In the genomic region with DNA sequence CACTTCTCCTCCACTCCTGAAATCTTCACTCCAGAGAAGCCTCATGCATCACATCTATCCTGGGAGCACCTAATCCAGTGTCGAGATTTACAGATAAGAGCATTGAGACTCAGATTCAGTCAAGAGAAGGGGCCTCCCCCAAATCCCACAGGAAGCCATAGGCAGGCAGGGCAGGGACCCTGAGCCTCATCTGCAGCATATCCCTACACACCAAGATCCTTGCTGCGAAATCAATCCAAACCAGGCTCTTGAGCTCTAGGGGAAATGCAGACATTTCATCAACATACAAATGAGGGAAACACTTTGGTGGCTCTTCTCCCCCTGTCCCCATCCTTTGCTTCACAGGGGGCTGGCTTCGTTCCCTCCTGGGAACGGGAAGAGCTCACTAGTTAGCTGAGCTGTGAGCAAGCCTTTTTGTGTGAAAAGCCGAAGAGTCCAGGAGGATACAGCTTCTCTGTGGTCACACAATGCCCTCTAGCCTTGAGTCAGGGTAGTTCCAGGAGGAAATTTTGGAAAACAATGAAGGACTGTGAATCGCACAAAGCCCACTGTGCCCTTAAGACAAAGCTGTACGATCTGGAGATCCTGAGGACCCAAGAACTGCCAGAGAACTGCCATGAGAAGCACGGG, we compare ENCODE assay signal across 9 mouse cellular contexts.
DNase-seq lines count a peak whose midpoint lies in the region; ATAC-seq and TF ChIP-seq lines count a peak whose summit lies in the region.
"Had no signal": no experiment of that assay in that cellular context is flagged by ENCODE, and none has a peak within 500 bp of the region (broad histone marks: within the 10 kb centered on the region; RNA-seq: fewer than 3 reads in every experiment).

No protein-coding gene starts in this region.

- 31% methylated on average over 8 of the region's 8 CpGs for WGBS in limb, embryonic 12.5 days
- WGBS in limb, embryonic 10.5 days = 41% methylated on average over 8 of the region's 8 CpGs
- WGBS in heart, postnatal 0 days = 21% methylated on average over 8 of the region's 8 CpGs
- 25% methylated on average over 8 of the region's 8 CpGs for WGBS in neural tube, embryonic 11.5 days

- H3K4me2 ChIP-seq in limb, embryonic 12.5 days = peak overlapping the region; percentile 23; the same call in 1 of the 2 replicates
- H3K4me2 ChIP-seq in heart, postnatal 0 days (ENCODE audit: low read depth, low read length) = no peak overlapping the region
- H3K4me2 ChIP-seq in neural tube, embryonic 11.5 days (ENCODE audit: low read depth) = no peak overlapping the region

- H3K9ac ChIP-seq in limb, embryonic 12.5 days (replicated peaks) = no peak overlapping the region
- no peak overlapping the region for H3K9ac ChIP-seq in heart, postnatal 0 days (replicated peaks; ENCODE audit: low read depth, low read length)
- no peak overlapping the region for H3K9ac ChIP-seq in neural tube, embryonic 11.5 days (ENCODE audit: low read length)

- H3K27me3 ChIP-seq in limb, embryonic 12.5 days = 0 out of 2 replicates have a peak, but pooled peaks cover 4% of the 10 kb centered on the region
- H3K27me3 ChIP-seq in limb, embryonic 10.5 days (ENCODE audit: low read depth, poor library complexity, severe bottlenecking) = peaks cover 6% of the 10 kb centered on the region; the same call in 1 of the 2 replicates
- no peaks in the 10 kb centered on the region for H3K27me3 ChIP-seq in heart, postnatal 0 days (ENCODE audit: control insufficient read depth, insufficient read depth, low read length)
- no peaks in the 10 kb centered on the region for H3K27me3 ChIP-seq in neural tube, embryonic 11.5 days (ENCODE audit: control insufficient read depth, insufficient read depth, low read length)

- no peak overlapping the region for H3K4me3 ChIP-seq in limb, embryonic 12.5 days (replicated peaks)
- no peak overlapping the region for H3K4me3 ChIP-seq in limb, embryonic 10.5 days
- H3K4me3 ChIP-seq in heart, postnatal 0 days (ENCODE audit: low read depth, low read length) = no peak overlapping the region
- no peak overlapping the region for H3K4me3 ChIP-seq in neural tube, embryonic 11.5 days (ENCODE audit: low read depth, low read length)

- H3K27ac ChIP-seq in limb, embryonic 12.5 days = no peak overlapping the region
- H3K27ac ChIP-seq in limb, embryonic 10.5 days = no peak overlapping the region; the same call in 1 of the 2 replicates
- H3K27ac ChIP-seq in heart, postnatal 0 days (ENCODE audit: low read depth) = no peak overlapping the region
- H3K27ac ChIP-seq in neural tube, embryonic 11.5 days (ENCODE audit: low read depth, low read length) = no peak overlapping the region

- TF ChIP-seq CTCF in heart, postnatal 0 days (IDR thresholded peaks at IDR 0.05; ENCODE audit: low read depth) = peak; percentile 70

- peaks cover 4% of the 10 kb centered on the region; the same call in 1 of the 2 replicates for H3K4me1 ChIP-seq in limb, embryonic 12.5 days (replicated peaks)
- H3K4me1 ChIP-seq in limb, embryonic 10.5 days = no peaks in the 10 kb centered on the region
- no peaks in the 10 kb centered on the region for H3K4me1 ChIP-seq in heart, postnatal 0 days (ENCODE audit: control insufficient read depth, insufficient read depth)
- H3K4me1 ChIP-seq in neural tube, embryonic 11.5 days (ENCODE audit: control insufficient read depth, insufficient read depth, low read length) = no peaks in the 10 kb centered on the region

- TF ChIP-seq EP300 in heart, postnatal 0 days (IDR thresholded peaks at IDR 0.05; ENCODE audit: low read depth) = no peak

- no peaks in the 10 kb centered on the region for H3K36me3 ChIP-seq in limb, embryonic 12.5 days
- no peaks in the 10 kb centered on the region for H3K36me3 ChIP-seq in limb, embryonic 10.5 days
- H3K36me3 ChIP-seq in heart, postnatal 0 days (replicated peaks; ENCODE audit: control insufficient read depth, insufficient read depth, low read length) = no peaks in the 10 kb centered on the region
- no peaks in the 10 kb centered on the region for H3K36me3 ChIP-seq in neural tube, embryonic 11.5 days (ENCODE audit: control insufficient read depth, insufficient read depth, low read length)
- H3K36me3 ChIP-seq: G1E had no signal

- DNase-seq in limb, embryonic 10.5 days (ENCODE audit: low spot score) = no peak
- DNase-seq in embryo, embryonic 10 days (ENCODE audit: low spot score) = peak; percentile 50
- DNase-seq in heart, postnatal 0 days (ENCODE audit: low spot score) = peak; percentile 11
- peak; percentile 48 to 61 for DNase-seq in layer of hippocampus, postnatal 10 days (ENCODE audit: low spot score in 2 of 2)
- peak; percentile 44 for DNase-seq in neural tube, embryonic 11.5 days (ENCODE audit: low spot score)
- no peak for DNase-seq in thymus, postnatal 14 days

- no peak for ATAC-seq in limb, embryonic 12.5 days (ENCODE audit: insufficient number of reproducible peaks, insufficient read depth, low FRiP score, low TSS enrichment, low read depth)
- no peak for ATAC-seq in heart, postnatal 0 days (ENCODE audit: insufficient read depth, low read depth)
- ATAC-seq in neural tube, embryonic 11.5 days (ENCODE audit: insufficient read depth, low FRiP score, low TSS enrichment) = no peak
- ATAC-seq in monocyte, adult 5-6 weeks (replicated peaks; ENCODE audit: insufficient number of reproducible peaks, low FRiP score, low TSS enrichment, poor library complexity, severe bottlenecking) = no peak

- peaks cover 3% of the 10 kb centered on the region; the same call in 1 of the 2 replicates for H3K9me3 ChIP-seq in limb, embryonic 12.5 days
- no peaks in the 10 kb centered on the region for H3K9me3 ChIP-seq in limb, embryonic 10.5 days (replicated peaks)
- no peaks in the 10 kb centered on the region for H3K9me3 ChIP-seq in heart, postnatal 0 days (replicated peaks; ENCODE audit: control insufficient read depth, low read length)
- no peaks in the 10 kb centered on the region for H3K9me3 ChIP-seq in neural tube, embryonic 11.5 days (ENCODE audit: control insufficient read depth, low read length)
- H3K9me3 ChIP-seq: G1E had no signal

Comparison
In these comparisons a context has a peak if more than half of its experiments do, and no peak if none do; other contexts are left out.
1. DNase-seq: peak in embryo, embryonic 10 days (single experiment), heart, postnatal 0 days (single experiment), layer of hippocampus, postnatal 10 days (2 of 2) and neural tube, embryonic 11.5 days (single experiment); none in limb, embryonic 10.5 days (single experiment) and thymus, postnatal 14 days (single experiment).